Mouse (Mus musculus) large intestine, adult 2 months (tissue): ENCODE results near the gene Psg26. TPM values are rescaled to one million over a fixed set of nuclear protein-coding genes. Genes with fewer than 3 reads are reported as not detected.
"Not testable (repeated sequence)": the region's sequence is repeated elsewhere in the genome, so short reads cannot be mapped to it uniquely, and the experiment has no call there.

Experiments used
- DNase-seq: peaks from one replicate; pipeline ENCODE4 v3.0.0-alpha.2; 2012; ENCODE audit warnings: low read depth, low spot score
- WGBS: fragments of 180-500 bp; shearing (Covaris S2); methylation state at CpG from one replicate; pipeline ENCODE4 v1.1.7; 2018; 5-methylcytosine and 5-hydroxymethylcytosine counted together
- polyA plus RNA-seq: library from polyadenylated mRNA; depleted of rRNA; stranded (reverse); fragments of >200 nt; gene quantifications from 2 replicates; pipeline ENCODE4 v1.2.3, GENCODE M21; 2012; rRNA removed

The Psg26 gene
- 0.35 TPM in 1 of 2 replicates, not detected in the other for polyA plus RNA-seq

- WGBS = 33% methylated on average over 1 of the region's 1 CpGs
- DNase-seq = no peak
These were observed at the start of gene Psg26 for GRCm38 (mm10) chr7:18484077-18484476. Psg26 (minus strand) TSS chr7:18484177.

- WGBS = 17% methylated on average over 3 of the region's 3 CpGs
- DNase-seq = no peak
These were observed 49.4 kb upstream of the Psg26 start for GRCm38 (mm10) chr7:18533420-18533819.

GRCm38 (mm10) chr7:18532169-18532568, 48.2 kb upstream of the Psg26 start, which contains the start of gene Psg25:
Psg25 (minus strand) TSS chr7:18532269.
- WGBS = 80% methylated on average over 1 of the region's 1 CpGs
- no peak for DNase-seq

DNA sequence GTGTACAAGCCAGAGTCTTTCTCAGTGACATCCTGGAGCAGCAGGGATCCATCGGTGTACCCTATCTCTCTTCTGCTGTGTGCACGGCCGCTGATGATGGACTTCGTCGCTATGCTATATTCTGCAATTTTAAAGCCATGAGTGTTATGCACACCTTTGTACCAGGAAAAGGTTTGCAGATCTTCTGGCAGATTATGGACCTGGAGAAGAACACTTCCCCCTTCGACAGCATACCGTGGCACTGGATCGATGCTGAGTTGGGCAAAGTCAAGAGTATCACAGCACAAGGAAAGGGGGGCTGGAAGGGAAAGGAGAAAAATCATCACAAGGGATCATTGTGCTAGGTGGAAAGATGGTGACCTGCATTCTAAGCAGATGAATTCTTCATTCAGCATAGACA, 40.7 kb upstream of the Psg26 start:
- 92% methylated on average over 8 of the region's 8 CpGs for WGBS
- no peak for DNase-seq

DNA sequence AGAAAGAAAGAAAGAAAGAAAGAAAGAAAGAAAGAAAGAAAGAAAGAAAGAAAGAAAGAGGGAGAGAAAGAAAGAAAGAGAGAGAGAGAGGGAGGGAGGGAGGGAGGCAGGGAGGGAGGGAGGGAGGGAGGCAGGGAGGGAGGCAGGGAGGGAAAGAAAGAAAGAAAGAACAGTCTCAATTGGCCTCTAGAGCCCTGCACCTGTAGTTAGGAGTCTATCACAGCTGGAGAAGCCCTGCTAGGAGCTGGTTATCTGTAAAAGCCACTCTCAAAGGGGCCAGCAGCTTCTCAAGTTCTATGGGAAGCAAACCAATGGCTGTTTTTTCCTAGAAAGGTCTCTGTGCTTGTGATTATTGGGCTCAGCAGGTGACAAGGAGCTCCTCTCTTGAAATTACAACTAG, 28.9 kb upstream of the Psg26 start:
- DNase-seq = not testable (repeated sequence)

DNA sequence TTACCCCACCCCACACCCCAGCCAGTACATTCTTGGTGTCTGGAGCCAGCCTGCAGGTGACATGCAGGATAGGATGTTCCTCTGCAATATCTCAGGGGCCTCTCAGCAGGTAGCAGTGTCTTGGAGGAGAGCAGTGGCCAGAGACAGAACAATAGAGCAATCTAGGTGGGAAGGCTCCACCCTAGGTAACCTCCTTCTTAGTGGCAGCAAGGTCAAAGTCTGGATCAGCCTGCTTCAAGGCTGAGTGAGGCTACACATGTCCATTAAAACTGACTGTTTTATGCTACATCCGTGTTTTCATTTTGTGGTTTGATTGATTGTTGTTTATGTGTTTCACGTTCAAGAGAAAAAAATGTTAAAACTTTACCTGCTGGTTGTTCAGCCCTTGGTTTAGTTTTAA, 28.4 kb upstream of the Psg26 start:
- not testable (repeated sequence) for DNase-seq
- WGBS = 13% methylated on average over 2 of the region's 2 CpGs

GRCm38 (mm10) chr7:18511479-18511878, 27.5 kb upstream of the Psg26 start:
- DNase-seq = no peak
- WGBS = 29% methylated on average over 9 of the region's 9 CpGs

GRCm38 (mm10) chr7:18431941-18432340, 52.0 kb downstream of the Psg26 start, which contains the start of gene Psg28:
Psg28 (minus strand) TSS chr7:18432041.
- WGBS = 70% methylated on average over 2 of the region's 2 CpGs
- not testable (repeated sequence) for DNase-seq

Other genes with a start within 250 kb of the Psg26 start
- gene Mill1, start 238.8 kb downstream of the Psg26 start, polyA plus RNA-seq = 0.04 TPM in 1 of 2 replicates, not detected in the other
- gene Psg18, start 129.2 kb downstream of the Psg26 start, polyA plus RNA-seq = 0.81 and 0.91 TPM in 2 replicates
- 0.51 TPM in 1 of 2 replicates, not detected in the other for gene Psg28, start 52.1 kb downstream of the Psg26 start, polyA plus RNA-seq
- 0.23 TPM in 1 of 2 replicates, not detected in the other for gene Psg25, start 48.1 kb upstream of the Psg26 start, polyA plus RNA-seq
- 0.29 TPM in 1 of 2 replicates, not detected in the other for gene Psg27, start 83.1 kb upstream of the Psg26 start, polyA plus RNA-seq
- 0.04 TPM in 1 of 2 replicates, not detected in the other for gene Psg23, start 132.3 kb upstream of the Psg26 start, polyA plus RNA-seq
- not detected in 2 replicates for gene Psg21, start 172.5 kb upstream of the Psg26 start, polyA plus RNA-seq
- not detected in 2 replicates for gene Psg20, start 202.0 kb upstream of the Psg26 start, polyA plus RNA-seq
- gene Psg22, start 233.9 kb upstream of the Psg26 start, polyA plus RNA-seq = not detected in 2 replicates